Mouse (Mus musculus): Measurements from ENCODE around the gene Shroom4.

The Shroom4 gene

DNA sequence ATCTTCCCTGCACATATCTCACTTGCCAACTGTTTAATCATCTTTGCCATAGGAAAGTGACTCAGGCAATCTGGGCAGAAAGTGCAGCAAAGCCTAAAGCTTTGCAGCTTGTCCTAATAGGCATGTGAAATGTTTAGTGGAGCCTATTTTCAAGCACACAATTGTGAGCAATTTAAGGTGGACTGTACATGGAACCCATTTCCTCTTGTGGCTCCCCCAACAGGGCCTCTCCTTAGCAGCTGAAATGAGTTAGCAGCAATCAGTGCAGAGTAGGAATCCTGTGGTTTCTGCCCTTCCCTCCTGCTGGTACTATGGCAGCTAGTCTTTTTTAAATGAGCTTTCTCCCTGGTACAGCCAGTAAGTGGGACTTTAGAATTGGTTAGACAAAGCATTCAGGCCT is 95.8 kb downstream of the Shroom4 start:
- in situ Hi-C loops (cut with MseI, MboI) = no loop called here

DNA sequence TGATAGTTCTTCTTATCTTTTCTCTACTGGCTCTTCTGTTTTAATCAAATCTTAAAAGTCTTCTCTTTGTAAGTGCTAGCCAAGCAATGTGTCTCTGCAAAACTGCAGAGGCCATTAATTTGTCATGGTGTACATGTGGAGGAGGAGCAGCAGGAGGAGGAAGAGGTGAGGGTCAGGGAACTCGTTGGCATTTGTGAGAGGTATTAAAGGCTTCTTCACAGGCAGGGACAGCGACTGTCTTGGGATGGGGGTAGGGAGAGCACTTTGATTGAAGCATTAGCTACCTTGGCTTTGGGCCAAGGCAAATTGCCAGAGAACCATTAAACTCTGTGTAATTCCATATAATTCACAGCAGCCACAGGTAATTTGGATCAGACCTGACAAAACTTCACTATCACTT is 96.7 kb downstream of the Shroom4 start:
- in situ Hi-C loops (cut with MseI, MboI) = no loop called here

DNA sequence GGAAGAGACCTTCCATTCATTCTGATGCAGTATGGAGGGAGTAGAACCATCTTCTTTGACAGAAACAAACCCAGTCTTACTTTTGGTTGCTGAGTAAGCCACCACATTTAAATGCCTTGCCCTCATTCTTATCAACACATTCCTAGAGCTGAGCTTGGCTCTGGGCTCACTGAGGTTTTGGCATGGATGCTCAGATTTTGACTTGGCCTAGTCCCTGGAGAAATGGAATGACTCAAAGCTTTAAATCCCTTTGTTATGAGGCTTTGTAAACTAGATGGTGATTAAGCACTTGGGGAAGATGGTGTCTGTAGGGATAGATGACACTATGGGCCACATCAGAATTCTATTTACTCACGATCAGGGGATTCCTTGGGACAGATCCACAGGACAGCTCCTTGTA is 102.2 kb downstream of the Shroom4 start:
- in situ Hi-C loops (cut with MseI, MboI) = no loop called here

DNA sequence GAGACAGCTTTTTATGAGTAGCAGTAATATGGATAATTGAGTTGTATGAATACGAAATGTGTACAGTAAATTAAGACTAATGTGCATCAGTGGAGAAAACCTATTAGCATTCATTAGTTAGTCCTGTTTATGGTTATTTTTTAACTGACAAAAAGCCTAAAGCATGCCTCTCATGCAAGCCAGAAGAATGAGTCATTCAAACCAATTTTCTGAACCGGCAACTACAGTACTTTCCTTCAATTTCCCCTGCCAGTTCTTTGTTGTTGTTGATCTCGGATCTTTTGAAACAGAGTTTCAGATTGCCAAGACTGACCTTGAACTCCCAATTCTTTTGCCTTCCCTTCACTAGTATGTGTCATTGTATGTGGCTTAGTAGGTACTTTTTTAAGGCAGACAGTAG is 117.6 kb downstream of the Shroom4 start:
- in situ Hi-C loops (cut with MseI, MboI) = no loop called here

DNA sequence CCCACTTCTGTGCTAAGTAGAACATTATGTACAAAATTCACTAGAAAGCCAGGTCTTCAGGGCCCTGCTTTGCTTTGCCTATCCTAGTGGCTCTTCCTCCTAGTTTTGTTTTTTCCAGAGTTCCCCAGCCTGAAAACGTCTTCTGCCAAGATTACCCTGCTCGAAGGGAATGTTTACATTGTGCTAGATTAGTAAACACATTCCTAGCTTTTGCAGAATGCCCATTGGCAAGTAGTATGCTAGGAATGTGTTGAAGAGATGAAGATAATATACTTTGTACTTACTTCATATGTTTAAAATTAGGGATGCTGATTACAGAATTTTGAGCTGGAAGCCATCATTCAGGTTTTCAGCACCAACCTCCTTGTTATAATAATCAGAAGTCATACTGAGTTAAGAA is 118.8 kb downstream of the Shroom4 start:
- in situ Hi-C loops (cut with MseI, MboI) = no loop called here

DNA sequence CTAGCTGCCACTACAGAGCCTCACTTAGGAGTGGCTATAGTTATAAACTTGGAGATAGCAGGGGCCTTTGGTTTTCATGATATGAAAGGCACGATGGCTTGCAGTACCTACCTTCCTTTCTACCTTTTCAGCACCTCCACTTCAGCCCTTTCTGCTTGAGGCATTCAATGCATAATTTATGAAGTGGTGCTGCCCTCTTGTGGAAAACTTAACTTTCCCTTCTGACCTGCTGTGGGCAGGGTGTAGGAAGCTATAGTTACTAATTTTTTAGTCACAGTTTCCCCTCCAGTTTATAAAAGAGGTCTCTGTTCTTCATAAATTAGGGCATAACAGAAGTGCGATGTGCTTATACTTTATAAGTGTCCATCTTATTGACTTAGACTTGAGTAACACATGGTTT is 123.3 kb downstream of the Shroom4 start:
- in situ Hi-C loops (cut with MseI, MboI) = loop anchor here in 1 of 2 experiments (10.0 kb wide), 1 partner anchor 268 kb away; no protein-coding TSS in a partner anchor

DNA sequence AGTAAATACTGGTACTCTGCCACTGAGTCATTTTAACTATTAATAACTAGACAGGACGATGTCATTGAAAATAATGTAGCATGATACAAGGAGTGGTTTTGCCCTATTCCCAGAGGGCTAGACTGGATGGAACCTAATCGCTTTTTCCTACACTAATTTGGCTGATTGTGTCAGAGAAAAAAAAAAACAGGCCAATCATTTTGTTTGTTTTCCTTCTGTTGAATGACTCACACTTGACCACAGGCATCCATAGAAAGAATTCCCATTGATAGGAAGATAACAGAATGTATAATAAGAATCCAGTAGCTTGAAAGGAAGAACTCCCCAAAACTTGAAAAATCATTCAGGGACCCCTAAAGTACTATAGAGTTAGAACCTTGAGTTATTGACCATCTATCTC is 137.0 kb downstream of the Shroom4 start:
- in situ Hi-C loops (cut with MseI, MboI) = no loop called here

DNA sequence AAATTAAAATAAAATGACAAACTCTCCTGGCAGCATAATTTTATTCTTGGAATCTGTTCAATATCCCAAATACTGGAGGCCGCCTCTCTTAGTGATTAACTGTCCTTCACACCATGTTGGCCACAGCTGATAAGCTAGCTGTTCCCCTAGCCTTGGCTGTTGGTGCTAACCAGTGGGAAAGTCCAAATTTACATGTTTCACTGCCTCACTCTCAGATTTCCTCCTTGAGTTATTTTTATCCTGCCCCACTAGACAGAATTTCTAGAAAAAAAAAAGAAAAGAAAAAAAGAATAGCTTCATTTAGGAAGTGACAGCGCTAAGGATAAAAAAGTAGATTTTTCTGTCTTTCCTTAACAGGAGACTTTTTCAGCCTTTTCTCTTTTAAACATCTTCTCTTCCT is 138.0 kb downstream of the Shroom4 start:
- in situ Hi-C loops (cut with MseI, MboI) = no loop called here

DNA sequence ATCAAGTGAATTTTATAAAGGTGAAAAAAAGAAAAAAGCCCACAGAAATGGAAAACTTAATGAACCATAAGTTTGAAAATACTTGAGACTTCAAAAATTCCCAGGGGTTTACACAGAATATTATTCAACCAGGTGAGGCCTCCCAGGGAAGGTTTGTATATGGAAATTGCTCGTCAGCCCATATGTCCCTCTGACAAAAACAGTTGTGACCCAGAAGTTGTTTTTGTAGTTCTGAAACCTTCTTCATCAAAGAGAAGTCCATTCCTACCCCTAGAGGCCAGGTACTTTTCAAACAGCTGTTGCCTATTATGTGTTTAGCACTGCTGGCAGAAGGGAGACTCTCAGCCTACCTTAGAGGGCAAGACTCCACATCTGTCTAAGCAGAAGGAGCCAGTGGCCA is 165.4 kb downstream of the Shroom4 start:
- in situ Hi-C loops (cut with MseI, MboI) = no loop called here

DNA sequence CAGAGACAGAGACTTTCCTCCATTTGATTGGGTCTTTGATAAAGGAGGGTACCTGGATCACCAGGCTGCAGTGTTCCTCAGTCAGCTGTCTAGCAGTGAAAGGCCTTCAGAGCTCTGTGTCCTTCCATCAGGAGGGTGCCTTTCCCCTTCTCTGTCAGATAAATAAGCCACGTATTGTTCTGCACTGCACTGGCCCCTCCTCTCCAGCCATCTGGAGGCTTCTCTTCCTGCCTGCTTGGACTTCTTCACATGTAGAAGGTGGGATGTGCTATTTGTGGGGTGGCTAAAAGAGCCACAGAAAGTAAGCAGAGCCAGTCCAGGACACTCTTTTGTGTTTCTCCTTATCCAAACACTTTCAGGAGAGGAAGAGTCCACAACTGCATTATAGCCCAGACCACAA is 174.9 kb downstream of the Shroom4 start:
- in situ Hi-C loops (cut with MseI, MboI) = no loop called here

DNA sequence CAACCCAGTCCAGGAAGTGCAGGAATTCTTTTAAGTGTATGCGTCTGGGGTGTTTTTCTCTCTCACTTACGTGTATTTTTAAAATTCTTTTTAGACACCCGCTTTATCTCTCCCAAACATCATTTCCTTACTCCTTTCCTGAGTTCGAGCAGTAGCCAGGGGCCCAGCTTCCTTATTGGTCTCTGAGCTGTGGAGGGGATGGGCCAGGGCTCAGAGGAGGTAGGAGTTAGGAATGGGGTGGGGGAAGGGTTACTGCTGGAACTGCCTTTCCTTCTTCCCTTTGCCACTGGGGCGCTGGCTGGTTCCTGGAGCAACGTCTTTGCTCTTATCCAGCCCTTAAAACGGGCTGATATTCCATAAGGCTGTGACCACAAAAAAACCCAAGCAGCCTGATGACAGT is 177.3 kb downstream of the Shroom4 start:
- in situ Hi-C loops (cut with MseI, MboI) = no loop called here

DNA sequence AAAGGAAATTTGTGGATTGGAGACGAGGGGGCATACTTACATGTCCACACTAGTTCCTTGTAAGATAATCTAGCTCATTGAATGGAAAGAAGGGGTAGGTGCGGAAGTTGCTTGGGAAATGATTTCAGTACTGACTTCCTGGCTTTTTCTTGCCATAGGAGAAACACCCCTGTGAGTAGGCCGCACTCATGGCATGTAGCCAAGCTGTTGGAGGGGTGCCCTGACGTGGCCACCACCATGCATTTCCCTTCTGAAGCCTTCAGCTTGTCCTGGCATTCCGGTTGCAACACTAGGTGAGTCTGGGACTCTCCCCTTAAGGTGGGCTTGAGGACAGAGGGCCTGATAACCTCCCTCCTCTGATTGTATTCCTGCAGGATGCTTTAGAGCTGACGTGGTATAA is 181.0 kb downstream of the Shroom4 start:
- in situ Hi-C loops (cut with MseI, MboI) = no loop called here

DNA sequence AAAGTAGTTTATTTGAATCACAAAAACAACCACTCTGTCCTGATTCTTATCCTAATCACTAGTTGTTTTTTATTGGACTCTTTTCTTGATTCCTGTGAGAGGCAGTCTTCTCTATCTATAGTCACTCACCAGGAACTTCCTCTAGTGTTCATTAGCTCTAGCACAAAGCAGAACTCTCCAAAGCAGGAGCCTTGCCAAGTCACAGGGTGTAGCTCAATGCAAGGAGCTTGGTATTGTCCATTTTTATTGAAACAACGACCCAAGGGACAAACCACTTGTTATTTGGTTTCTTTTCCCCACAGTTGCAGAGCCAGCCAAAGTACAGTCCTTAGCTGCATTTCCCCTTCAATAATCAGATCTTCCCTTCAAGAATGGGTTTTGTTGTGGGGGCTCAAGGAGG is 181.5 kb downstream of the Shroom4 start:
- in situ Hi-C loops (cut with MseI, MboI) = no loop called here

DNA sequence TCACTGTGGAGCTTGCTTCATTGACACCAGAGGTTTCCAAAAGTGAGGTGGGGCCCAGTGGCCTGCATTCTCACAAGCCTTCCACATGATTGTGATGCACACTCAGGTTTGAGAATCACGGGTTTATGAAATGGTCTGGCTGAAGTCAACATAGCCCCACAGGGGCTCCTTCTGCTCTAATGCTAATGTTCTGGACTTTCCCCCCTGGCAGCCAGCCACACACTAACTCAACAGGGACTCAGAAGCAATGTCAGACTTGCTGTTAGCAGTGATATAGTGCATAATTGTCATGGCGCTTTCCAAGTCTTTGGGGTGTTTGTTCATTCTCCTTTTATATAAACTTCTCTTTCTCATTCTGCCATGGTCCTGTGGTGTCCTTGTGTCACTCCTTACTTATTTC is 183.0 kb downstream of the Shroom4 start:
- in situ Hi-C loops (cut with MseI, MboI) = no loop called here

DNA sequence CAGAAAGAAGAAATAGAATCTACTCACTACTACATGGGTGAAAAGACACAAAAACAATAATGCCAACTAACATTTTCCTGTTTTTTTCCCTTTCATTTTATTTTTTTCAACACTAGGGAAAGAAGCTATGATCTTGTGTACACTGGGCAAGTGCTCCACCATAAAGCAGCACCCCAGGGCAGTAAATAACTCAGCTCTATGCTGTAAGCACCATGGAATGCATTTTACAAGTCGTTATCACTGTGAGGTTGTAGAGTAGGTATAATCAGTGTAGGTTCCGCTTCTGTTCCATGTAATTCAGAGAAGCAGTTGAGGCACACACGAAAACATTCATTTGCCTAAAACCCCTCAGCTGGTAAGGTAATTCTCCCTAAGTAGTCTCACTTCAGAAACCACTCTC is 194.5 kb downstream of the Shroom4 start:
- in situ Hi-C loops (cut with MseI, MboI) = no loop called here

DNA sequence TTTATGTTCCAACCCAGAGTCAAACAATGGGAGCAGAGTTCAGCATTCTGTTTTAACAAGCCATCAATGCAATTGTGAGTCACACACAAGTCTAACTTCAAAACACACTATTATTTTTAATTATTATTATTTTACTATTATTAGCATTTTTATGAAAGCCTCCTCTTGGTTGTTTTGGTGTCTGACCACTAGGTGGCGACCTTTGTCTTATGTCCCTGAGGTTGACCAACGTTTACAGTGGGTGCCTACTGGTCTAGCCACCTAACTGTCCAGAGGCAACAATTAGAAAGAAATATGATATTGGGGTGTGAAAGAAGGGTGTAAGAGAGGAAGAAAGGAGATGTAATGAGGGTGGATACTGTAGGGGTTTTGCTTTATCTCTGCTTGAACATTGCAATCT is 254.4 kb downstream of the Shroom4 start:
- in situ Hi-C loops (cut with MseI, MboI) = no loop called here

DNA sequence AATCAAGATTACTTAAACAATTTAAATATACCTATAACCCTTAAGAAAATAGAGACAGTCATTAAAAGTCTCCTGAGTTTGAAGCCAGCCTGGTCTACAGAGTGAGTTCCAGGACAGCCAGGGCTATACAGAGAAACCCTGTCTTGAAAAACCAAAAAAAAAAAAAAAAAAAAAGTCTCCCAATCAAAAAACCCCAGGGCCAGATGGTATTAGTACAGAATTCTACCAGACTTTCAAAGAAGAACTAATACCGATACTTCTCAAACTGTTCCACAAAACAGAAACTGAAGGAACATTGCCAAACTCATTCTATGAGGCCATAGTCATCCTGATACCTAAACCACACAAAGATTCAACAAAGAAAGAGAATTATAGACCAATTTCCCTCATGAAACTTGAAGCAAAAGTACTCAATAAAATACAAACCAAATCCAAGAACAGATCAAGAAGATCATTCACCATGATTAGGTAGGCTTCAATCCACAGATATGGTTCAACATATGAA is 259.2 kb downstream of the Shroom4 start:
- in situ Hi-C loops (cut with MseI, MboI) = no loop called here
